Mouse (Mus musculus) small intestine, adult 2 months (tissue): Measurements from ENCODE around the gene Rab3il1. TPM values are rescaled to one million over a fixed set of nuclear protein-coding genes. Genes with fewer than 3 reads are reported as not detected.
A peak's percentile ranks its signal among the peaks of the same experiment; 100 is the strongest.

Experiments
- H3K27ac ChIP-seq: fragments of 200-500 bp; 2 replicates; pipeline ENCODE4 v1.5.1; 2012; ENCODE audit warnings: low read depth, low read length, control low read depth, inconsistent platforms; ENCODE audit not compliant: insufficient read depth
- H3K27me3 ChIP-seq: fragments of 200-500 bp; 2 replicates; pipeline ENCODE4 v1.6.1; 2012; ENCODE audit warnings: mild to moderate bottlenecking, moderate library complexity, low read length, inconsistent platforms; ENCODE audit not compliant: control insufficient read depth, insufficient read depth
- H3K36me3 ChIP-seq: fragments of 200-500 bp; 2 replicates; pipeline ENCODE4 v1.6.1; 2012; ENCODE audit warnings: mild to moderate bottlenecking, low read length, control low read depth, inconsistent platforms; ENCODE audit not compliant: control insufficient read depth, insufficient read depth
- H3K4me1 ChIP-seq: fragments of 200-500 bp; 2 replicates; pipeline ENCODE4 v1.6.1; 2012; ENCODE audit warnings: low read length, inconsistent platforms, mixed read lengths; ENCODE audit not compliant: control insufficient read depth, insufficient read depth, insufficient read length
- H3K4me3 ChIP-seq: fragments of 200-500 bp; 2 replicates; pipeline ENCODE4 v1.5.1; 2012; ENCODE audit warnings: low read depth, mild to moderate bottlenecking, control low read depth, inconsistent platforms, low read length, moderate library complexity
- CTCF ChIP-seq: fragments of 200-500 bp; IDR thresholded peaks from 2 replicates; pipeline ENCODE4 v1.5.1; 2012; ENCODE audit warnings: low read depth, mild to moderate bottlenecking, control low read depth, inconsistent platforms, low read length, moderate library complexity, mixed read lengths; ENCODE audit not compliant: insufficient replicate concordance, insufficient read length; ENCODE audit errors: extremely low read depth
- POLR2A ChIP-seq: fragments of 200-500 bp; IDR thresholded peaks from 2 replicates; pipeline ENCODE4 v1.6.1; 2012; ENCODE audit warnings: low read depth, mild to moderate bottlenecking, control low read depth, inconsistent platforms, low read length, moderate library complexity
- WGBS: fragments of 180-500 bp; shearing (Covaris S2); methylation state at CpG from one replicate; pipeline ENCODE4 v1.1.7; 2018; 5-methylcytosine and 5-hydroxymethylcytosine counted together
- polyA plus RNA-seq: library from polyadenylated mRNA; depleted of rRNA; stranded (reverse); fragments of >200 nt; gene quantifications from 2 replicates; pipeline ENCODE4 v1.2.3, GENCODE M21; 2012

Gene Rab3il1
- polyA plus RNA-seq, 1 experiment = 4.3 TPM

DNA sequence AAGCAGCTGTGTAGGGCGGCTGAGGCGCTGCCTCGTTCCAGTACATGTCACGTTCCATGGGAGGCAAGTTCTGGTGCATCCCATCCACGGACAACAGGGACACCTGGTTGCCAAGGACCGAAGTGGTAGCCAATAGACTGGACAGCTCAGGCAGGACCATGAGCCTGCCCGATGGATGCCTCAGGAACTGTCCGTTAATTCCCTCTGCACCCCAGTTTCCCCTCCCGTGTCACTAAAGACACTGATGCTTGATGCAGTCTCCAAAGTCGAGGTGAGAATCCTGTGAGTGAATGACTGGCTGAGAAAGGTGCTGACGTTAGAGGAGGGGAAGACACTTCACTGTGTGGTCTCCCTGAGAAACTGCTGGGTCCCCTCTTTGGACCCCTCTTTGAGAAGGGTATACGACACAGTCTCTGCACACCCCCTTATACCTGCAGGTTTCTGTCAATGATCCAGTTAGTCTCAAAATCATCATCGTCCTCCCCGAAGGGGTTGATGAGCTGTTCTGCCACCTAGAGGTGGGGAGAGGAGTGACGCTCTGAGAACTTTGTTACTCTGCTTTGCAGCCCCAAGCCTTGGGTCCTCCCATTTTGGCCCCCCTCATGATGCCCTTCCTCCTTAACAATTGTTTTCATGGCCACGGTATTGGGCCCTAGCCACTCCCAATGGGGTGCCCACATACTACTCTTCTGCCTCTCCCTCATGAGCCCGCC lies 12.1 kb upstream of the Rab3il1 start:
- Histone ChIP-seq H3K27ac (no peak overlapping the region), H3K36me3 (peaks cover 17% of the 10 kb centered on the region), H3K4me1 (peaks cover 14% of the 10 kb centered on the region), H3K4me3 (no peak overlapping the region), H3K27me3 (no peaks in the 10 kb centered on the region)
- 42% methylated on average over 17 of the region's 17 CpGs for WGBS
- no peak for TF ChIP-seq POLR2A
- TF ChIP-seq CTCF = peak; percentile 76; the same call in 1 of the 2 replicates

DNA sequence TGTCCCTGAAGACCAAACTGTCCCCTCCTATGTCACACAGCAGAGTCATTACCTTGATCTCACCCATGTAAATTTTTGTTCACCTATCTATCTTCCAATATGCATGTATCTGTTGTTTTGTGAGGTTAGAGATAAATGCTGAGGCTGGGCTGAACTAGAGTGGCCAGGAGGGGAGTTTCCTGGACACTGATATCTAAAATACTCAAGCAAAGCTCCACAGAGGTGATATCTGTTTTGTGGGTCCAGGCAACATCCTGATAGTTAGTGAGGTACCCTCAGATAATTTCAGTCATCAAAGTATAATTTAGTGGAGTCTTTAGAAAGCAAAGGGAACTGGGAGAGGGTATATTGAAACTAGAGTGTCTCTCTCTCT lies 11.6 kb upstream of the Rab3il1 start:
- no peaks in the 10 kb centered on the region for H3K27me3 ChIP-seq
- no peak overlapping the region for H3K27ac ChIP-seq
- no peak for TF ChIP-seq CTCF
- no peak for TF ChIP-seq POLR2A
- H3K4me1 ChIP-seq = peaks cover 12% of the 10 kb centered on the region
- H3K4me3 ChIP-seq = no peak overlapping the region
- peaks cover 11% of the 10 kb centered on the region for H3K36me3 ChIP-seq

DNA sequence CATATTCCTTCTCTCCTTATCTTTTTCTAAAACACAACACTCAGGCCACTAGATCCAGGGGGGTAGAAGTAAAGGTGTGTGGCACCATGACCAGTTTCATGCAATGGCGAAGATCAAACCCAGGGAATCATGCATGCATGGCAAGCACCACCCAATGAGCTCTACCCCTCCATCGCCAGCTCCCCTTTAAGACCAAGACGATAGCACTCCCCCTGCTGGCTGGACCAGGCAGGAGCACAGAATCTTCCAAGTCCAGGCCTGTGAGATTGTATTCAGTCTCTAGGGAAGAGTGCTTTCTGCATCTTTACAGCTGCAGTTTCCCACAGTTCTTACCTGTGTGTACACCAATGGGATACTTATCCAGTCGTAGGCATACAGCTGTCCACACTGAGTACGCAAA lies 10.2 kb upstream of the Rab3il1 start:
- Histone ChIP-seq H3K27ac (no peak overlapping the region), H3K4me1 (peaks cover 12% of the 10 kb centered on the region), H3K27me3 (no peaks in the 10 kb centered on the region), H3K4me3 (no peak overlapping the region), H3K36me3 (no peaks in the 10 kb centered on the region)
- TF ChIP-seq CTCF (peak; percentile 92), POLR2A (no peak)
- 22% methylated on average over 5 of the region's 5 CpGs for WGBS

DNA sequence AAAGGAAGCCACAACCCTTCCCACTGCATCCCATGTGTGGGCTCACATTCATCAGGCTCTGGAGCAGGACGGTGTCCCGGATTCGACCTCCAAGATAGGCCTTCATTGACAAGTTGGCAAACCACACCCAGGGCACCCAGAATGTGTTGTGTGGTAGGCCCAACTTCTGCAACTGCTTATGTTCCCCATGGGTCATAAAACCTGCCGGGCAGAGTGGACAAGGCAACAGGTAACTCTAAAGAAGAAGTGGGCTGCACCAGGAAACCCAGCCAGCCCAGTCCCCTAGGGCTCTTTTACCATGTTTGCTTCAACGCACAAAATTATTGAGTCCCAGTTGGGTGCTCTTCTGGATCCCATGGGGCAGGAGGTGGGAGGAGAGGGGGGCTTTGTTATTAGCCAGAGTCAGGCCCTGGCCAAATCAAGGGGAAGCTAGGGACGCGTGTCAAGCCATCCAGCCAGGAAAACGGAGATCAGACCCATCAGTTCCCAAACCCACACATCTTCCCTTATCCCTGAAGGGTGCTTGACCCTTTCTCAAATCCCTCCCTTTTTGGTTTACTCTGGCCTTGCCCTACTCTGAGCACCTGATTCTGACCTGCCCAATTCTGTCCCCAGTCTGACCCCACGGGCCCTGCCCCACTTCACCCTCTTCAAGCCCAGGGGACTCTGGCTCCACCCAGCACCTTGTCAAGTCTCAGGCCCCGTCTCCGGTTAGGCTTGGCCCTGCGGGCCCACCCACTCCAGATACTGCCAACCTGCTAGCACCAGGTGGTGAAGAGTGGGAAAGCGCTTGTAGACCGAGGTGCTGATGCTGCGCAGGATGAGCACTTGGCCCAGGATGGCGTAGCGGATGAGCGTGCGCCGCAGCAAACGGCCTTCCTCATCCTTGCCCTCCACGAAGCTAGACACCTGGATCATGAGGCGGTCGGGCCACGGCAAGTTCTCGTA lies 9.2 kb upstream of the Rab3il1 start:
- H3K36me3 ChIP-seq = no peaks in the 10 kb centered on the region
- H3K4me1 ChIP-seq = peaks cover 12% of the 10 kb centered on the region
- H3K27ac ChIP-seq = no peak overlapping the region
- TF ChIP-seq CTCF = no peak
- no peak for TF ChIP-seq POLR2A
- H3K27me3 ChIP-seq = no peaks in the 10 kb centered on the region
- peak overlapping the region; percentile 9; the same call in 1 of the 2 replicates for H3K4me3 ChIP-seq
- 70% methylated on average over 26 of the region's 26 CpGs for WGBS

DNA sequence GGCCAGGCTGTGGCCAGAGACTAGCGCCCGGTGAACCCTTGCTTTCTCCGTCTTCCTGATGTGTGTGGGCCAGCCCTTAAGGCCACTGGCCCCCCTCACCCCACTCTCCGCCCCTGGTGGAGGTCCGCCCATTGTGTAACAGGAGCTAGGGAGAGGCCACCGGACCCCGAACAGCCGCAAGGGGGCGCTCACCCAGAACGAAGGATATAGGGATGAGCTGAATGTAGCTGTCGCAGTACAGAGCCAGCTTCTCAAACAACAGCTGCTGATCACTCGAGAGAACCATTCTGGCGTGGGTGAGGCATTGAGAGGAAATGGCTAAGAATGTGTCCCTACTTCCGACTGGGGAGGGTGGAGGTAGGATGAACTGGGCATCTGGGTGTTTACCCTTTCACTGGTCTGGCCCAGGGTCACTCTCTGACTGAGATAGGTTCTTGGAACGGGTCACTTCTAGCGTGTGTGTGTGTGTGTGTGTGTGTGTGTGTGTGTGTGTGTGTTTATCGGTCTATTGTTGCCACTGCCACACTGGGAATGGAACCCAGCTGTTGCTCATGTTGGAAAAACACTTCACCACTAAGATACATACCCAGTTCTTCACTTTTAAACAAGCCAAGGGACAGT lies 8.3 kb upstream of the Rab3il1 start:
- no peak overlapping the region for H3K27ac ChIP-seq
- TF ChIP-seq CTCF (peak; percentile 77), POLR2A (no peak)
- peak overlapping the region; percentile 9 for H3K4me3 ChIP-seq
- no peaks in the 10 kb centered on the region for H3K36me3 ChIP-seq
- H3K4me1 ChIP-seq = peaks cover 12% of the 10 kb centered on the region
- no peaks in the 10 kb centered on the region for H3K27me3 ChIP-seq
- 11% methylated on average over 17 of the region's 17 CpGs for WGBS

DNA sequence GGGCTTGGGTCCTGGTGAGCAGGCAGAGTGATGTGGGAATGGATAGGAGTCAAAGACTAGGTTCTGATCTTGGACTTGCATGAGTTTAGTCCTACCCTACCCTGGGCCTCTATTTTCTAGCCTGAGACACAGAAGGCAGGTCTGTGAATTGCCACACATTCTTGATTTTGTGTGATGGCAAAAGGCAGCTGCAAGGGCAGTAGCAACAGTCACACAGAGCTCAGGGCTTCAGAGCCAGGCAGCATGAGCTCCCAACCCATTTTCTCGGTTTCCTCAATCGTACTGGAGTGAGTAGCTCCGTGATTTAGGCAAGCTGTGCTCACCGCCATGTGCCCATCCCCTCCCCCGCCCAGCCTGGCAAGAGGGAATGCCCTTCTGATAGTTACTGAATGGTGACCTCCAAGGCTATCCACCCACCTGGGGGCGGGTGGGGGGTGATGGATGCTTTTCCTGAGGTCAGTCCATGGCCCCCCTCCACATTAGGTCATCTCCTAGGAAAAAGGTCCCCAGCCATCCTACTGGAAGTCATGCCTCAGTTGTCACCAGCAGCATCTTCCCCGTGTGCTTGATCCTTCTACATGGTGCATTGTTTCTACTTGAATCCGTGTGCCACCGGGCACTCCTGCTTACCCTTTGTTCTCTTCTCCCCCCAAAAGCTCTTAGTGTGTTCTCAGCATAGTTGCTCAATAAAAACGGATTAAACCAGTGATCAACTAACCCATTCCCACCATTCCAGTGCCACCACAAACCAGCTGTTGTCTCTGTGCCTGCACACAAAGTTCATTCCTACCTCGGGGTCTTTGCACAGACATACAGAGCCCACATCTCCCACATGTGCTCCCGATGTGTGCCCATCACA lies 4.0 kb upstream of the Rab3il1 start:
- Histone ChIP-seq H3K27ac (no peak overlapping the region), H3K4me1 (peaks cover 5% of the 10 kb centered on the region; the same call in 1 of the 2 replicates), H3K4me3 (no peak overlapping the region), H3K36me3 (no peaks in the 10 kb centered on the region), H3K27me3 (no peaks in the 10 kb centered on the region)
- 70% methylated on average over 12 of the region's 12 CpGs for WGBS
- TF ChIP-seq CTCF (no peak), POLR2A (no peak)

DNA sequence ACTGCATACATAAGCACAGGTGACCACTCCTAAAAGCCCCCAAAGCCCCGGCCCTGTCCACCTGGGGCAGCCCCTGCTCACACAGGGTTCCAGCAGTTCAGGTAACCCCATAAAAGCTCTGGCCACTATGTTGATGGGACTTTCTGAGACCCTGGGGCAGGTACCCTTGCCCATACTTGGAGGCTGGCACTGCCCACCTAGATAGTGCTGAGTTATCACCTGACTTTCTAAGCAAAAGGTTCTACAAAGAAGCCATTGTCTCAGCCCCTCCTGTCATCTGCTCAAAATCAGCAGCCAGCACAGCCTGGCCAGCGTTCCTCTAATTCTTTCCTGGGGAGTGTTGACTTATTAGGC lies 3.4 kb upstream of the Rab3il1 start:
- TF ChIP-seq CTCF (no peak), POLR2A (no peak)
- H3K27me3 ChIP-seq = no peaks in the 10 kb centered on the region
- H3K4me3 ChIP-seq = no peak overlapping the region
- H3K36me3 ChIP-seq = no peaks in the 10 kb centered on the region
- H3K4me1 ChIP-seq = 0 out of 2 replicates have a peak, but pooled peaks cover 3% of the 10 kb centered on the region
- no peak overlapping the region for H3K27ac ChIP-seq
- 58% methylated on average over 2 of the region's 2 CpGs for WGBS
